Mouse (Mus musculus): Measurements from ENCODE around the gene Map6.

GRCm38 (mm10) chr7:99324810-99325209 lies 57.6 kb downstream of the Map6 start:
- TF ChIP-seq EP300 (IDR thresholded peaks at IDR 0.05; ENCODE audit: low read depth), result no peak
- TF ChIP-seq CTCF (IDR thresholded peaks at IDR 0.05; ENCODE audit: low read depth), result no peak
